ENCODE assay signal across 8 mouse cellular contexts in the genomic region with DNA sequence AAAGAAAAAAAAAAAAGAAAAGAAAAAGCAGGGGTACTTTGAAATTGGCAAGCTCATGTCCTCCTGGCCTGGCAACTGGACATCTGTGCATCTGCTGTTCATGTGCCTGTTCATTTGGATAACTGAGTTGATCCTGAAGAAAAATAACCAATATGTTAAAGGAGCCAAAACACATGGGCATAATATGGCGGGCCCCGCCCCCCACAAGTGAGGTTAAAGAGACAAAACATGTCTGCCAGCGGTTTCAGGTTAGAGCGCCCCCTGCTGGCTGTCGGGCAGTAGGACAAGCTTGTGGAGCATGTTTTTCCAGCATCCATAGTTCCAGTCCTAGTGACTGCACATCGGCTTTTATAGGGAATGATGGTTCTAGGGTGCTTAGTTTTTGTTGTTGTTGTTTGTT. TPM values are rescaled to one million over a fixed set of nuclear protein-coding genes. Genes with fewer than 3 reads are reported as not detected.
A peak's percentile ranks its signal among the peaks of the same experiment; 100 is the strongest.
DNase-seq lines count a peak whose midpoint lies in the region; ATAC-seq and TF ChIP-seq lines count a peak whose summit lies in the region.

No protein-coding gene starts in this region.

- no peak overlapping the region for H3K9ac ChIP-seq in midbrain, embryonic 14.5 days (replicated peaks; ENCODE audit: low read length)
- H3K9ac ChIP-seq in midbrain, embryonic 16.5 days (ENCODE audit: low read depth, low read length) = no peak overlapping the region
- H3K9ac ChIP-seq in liver, postnatal 0 days (replicated peaks) = no peak overlapping the region

- no peak for TF ChIP-seq EP300 in liver, postnatal 0 days (IDR thresholded peaks at IDR 0.05; ENCODE audit: low read depth)

- H3K27ac ChIP-seq in midbrain, embryonic 14.5 days (replicated peaks; ENCODE audit: low read depth, low read length) = no peak overlapping the region
- H3K27ac ChIP-seq in midbrain, embryonic 16.5 days (ENCODE audit: low read length) = no peak overlapping the region
- H3K27ac ChIP-seq in liver, postnatal 0 days (ENCODE audit: low read depth) = peak overlapping the region; percentile 95

- ATAC-seq in midbrain, embryonic 14.5 days (ENCODE audit: low FRiP score, low TSS enrichment) = no peak
- ATAC-seq in midbrain, embryonic 16.5 days = no peak
- ATAC-seq in liver, postnatal 0 days = no peak
- ATAC-seq in inflammation-experienced regulatory T-cells, adult 6 months = no peak

- peaks cover 13% of the 10 kb centered on the region for H3K4me1 ChIP-seq in midbrain, embryonic 14.5 days (ENCODE audit: control insufficient read depth, insufficient read depth, low read length)
- peaks cover 11% of the 10 kb centered on the region for H3K4me1 ChIP-seq in midbrain, embryonic 16.5 days (ENCODE audit: control insufficient read depth, insufficient read depth, low read length)
- peaks cover 22% of the 10 kb centered on the region for H3K4me1 ChIP-seq in liver, postnatal 0 days (ENCODE audit: insufficient read depth)

- H3K36me3 ChIP-seq in midbrain, embryonic 14.5 days (ENCODE audit: control insufficient read depth, insufficient read depth, low read length) = peaks cover 33% of the 10 kb centered on the region
- H3K36me3 ChIP-seq in midbrain, embryonic 16.5 days (ENCODE audit: control insufficient read depth, insufficient read depth, low read length) = peaks cover 11% of the 10 kb centered on the region
- H3K36me3 ChIP-seq in liver, postnatal 0 days (replicated peaks; ENCODE audit: insufficient read depth, low read length) = peaks cover 37% of the 10 kb centered on the region

- H3K4me3 ChIP-seq in midbrain, embryonic 14.5 days (replicated peaks; ENCODE audit: low read depth, low read length) = no peak overlapping the region
- H3K4me3 ChIP-seq in midbrain, embryonic 16.5 days (ENCODE audit: low read depth, low read length) = no peak overlapping the region
- H3K4me3 ChIP-seq in liver, postnatal 0 days (ENCODE audit: low read depth, low read length) = no peak overlapping the region

- H3K9me3 ChIP-seq in midbrain, embryonic 14.5 days (ENCODE audit: control insufficient read depth, low read length) = no peaks in the 10 kb centered on the region
- H3K9me3 ChIP-seq in midbrain, embryonic 16.5 days (replicated peaks; ENCODE audit: control insufficient read depth, low read length, poor library complexity, severe bottlenecking) = no peaks in the 10 kb centered on the region
- H3K9me3 ChIP-seq in liver, postnatal 0 days (ENCODE audit: low read length) = no peaks in the 10 kb centered on the region

- peak; percentile 76 for DNase-seq in midbrain, embryonic 14.5 days
- peak; percentile 92 for DNase-seq in ZHBTc4 (ENCODE audit: low read depth, low spot score)
- peak; percentile 77 to 88 for DNase-seq in cerebellum, postnatal 14 days
- peak; percentile 79 for DNase-seq in heart, postnatal 4 days
- peak; percentile 92 for DNase-seq in liver, postnatal 0 days
- DNase-seq in retina, postnatal 7 days (ENCODE audit: low read depth, low spot score) = peak; percentile 56

- no peaks in the 10 kb centered on the region for H3K27me3 ChIP-seq in midbrain, embryonic 14.5 days (ENCODE audit: control insufficient read depth, insufficient read depth, low read length)
- H3K27me3 ChIP-seq in midbrain, embryonic 16.5 days (ENCODE audit: control insufficient read depth, insufficient read depth, low read depth, low read length) = peaks cover 6% of the 10 kb centered on the region; the same call in 1 of the 2 replicates
- H3K27me3 ChIP-seq in liver, postnatal 0 days (ENCODE audit: insufficient read depth, low read length) = no peaks in the 10 kb centered on the region

- TF ChIP-seq CTCF in liver, postnatal 0 days (IDR thresholded peaks at IDR 0.05; ENCODE audit: low read depth) = peak; percentile 96

- H3K4me2 ChIP-seq in midbrain, embryonic 14.5 days (ENCODE audit: low read length) = no peak overlapping the region
- H3K4me2 ChIP-seq in midbrain, embryonic 16.5 days (ENCODE audit: low read length) = no peak overlapping the region
- H3K4me2 ChIP-seq in liver, postnatal 0 days (ENCODE audit: low read depth, low read length) = peak overlapping the region; percentile 92

- WGBS in midbrain, embryonic 14.5 days = 16% methylated on average over 6 of the region's 6 CpGs
- WGBS in midbrain, embryonic 16.5 days = 20% methylated on average over 6 of the region's 6 CpGs
- WGBS in liver, postnatal 0 days (ENCODE audit: insufficient replicate concordance) = 22% methylated on average over 6 of the region's 6 CpGs

RNA-seq across cellular contexts. Expression of a gene that starts 2.8 kb away (rescaled TPM):
- 312 and 318 TPM in 2 replicates for polyA plus RNA-seq in midbrain, embryonic 14.5 days (2014; fragmentation: Nextera tagmentation; extraction: Ambion mirVana)
- 291 and 309 TPM in 2 replicates for polyA plus RNA-seq in midbrain, embryonic 16.5 days (2015; fragmentation: Nextera tagmentation; extraction: Ambion mirVana)
- total RNA-seq in heart, postnatal 4 days (2021) = 100 to 1,000 TPM; 126 to 134 TPM
- polyA plus RNA-seq in liver, postnatal 0 days (2015; fragmentation: Nextera tagmentation; extraction: Ambion mirVana) = 246 and 265 TPM in 2 replicates
- 100 to 1,000 TPM; 271 to 329 (median 303) TPM for polyA plus RNA-seq in inflammation-experienced regulatory T-cells, adult 6 months (2017; shearing (Covaris generic))

RNA-seq across cellular contexts. Expression of a gene that starts 19.2 kb away (rescaled TPM):
- polyA plus RNA-seq in midbrain, embryonic 14.5 days (2014; fragmentation: Nextera tagmentation; extraction: Ambion mirVana) = 48.3 and 49.3 TPM in 2 replicates
- polyA plus RNA-seq in midbrain, embryonic 16.5 days (2015; fragmentation: Nextera tagmentation; extraction: Ambion mirVana) = 48.5 and 54.9 TPM in 2 replicates
- total RNA-seq in heart, postnatal 4 days (2021) = 10 to 100 TPM; 12.5 to 12.9 TPM
- 17.4 and 18.2 TPM in 2 replicates for polyA plus RNA-seq in liver, postnatal 0 days (2015; fragmentation: Nextera tagmentation; extraction: Ambion mirVana)
- polyA plus RNA-seq in inflammation-experienced regulatory T-cells, adult 6 months (2017; shearing (Covaris generic)) = 100 to 1,000 TPM in 1 of 3 experiments, 10 to 100 TPM in 2; 70.1 to 108 (median 91.4) TPM

RNA-seq across cellular contexts. Expression of a gene that starts 34.5 kb away (rescaled TPM):
- polyA plus RNA-seq in midbrain, embryonic 14.5 days (2014; fragmentation: Nextera tagmentation; extraction: Ambion mirVana) = 25.7 and 79.2 TPM in 2 replicates
- 109 and 151 TPM in 2 replicates for polyA plus RNA-seq in midbrain, embryonic 16.5 days (2015; fragmentation: Nextera tagmentation; extraction: Ambion mirVana)
- 1 to 10 TPM; 1.5 to 1.6 TPM for total RNA-seq in heart, postnatal 4 days (2021)
- not detected in 2 replicates for polyA plus RNA-seq in liver, postnatal 0 days (2015; fragmentation: Nextera tagmentation; extraction: Ambion mirVana)
- 1 to 10 TPM in 1 of 3 experiments, not detected in 2; 1.7 TPM for polyA plus RNA-seq in inflammation-experienced regulatory T-cells, adult 6 months (2017; shearing (Covaris generic))

RNA-seq across cellular contexts. Expression of a gene that starts 42.9 kb away (rescaled TPM):
- 82.9 and 84.3 TPM in 2 replicates for polyA plus RNA-seq in midbrain, embryonic 14.5 days (2014; fragmentation: Nextera tagmentation; extraction: Ambion mirVana)
- 108 and 121 TPM in 2 replicates for polyA plus RNA-seq in midbrain, embryonic 16.5 days (2015; fragmentation: Nextera tagmentation; extraction: Ambion mirVana)
- 10 to 100 TPM; 30.5 to 32.3 TPM for total RNA-seq in heart, postnatal 4 days (2021)
- polyA plus RNA-seq in liver, postnatal 0 days (2015; fragmentation: Nextera tagmentation; extraction: Ambion mirVana) = 38.4 and 41.6 TPM in 2 replicates
- 10 to 100 TPM; 31.4 to 50.6 (median 32.0) TPM for polyA plus RNA-seq in inflammation-experienced regulatory T-cells, adult 6 months (2017; shearing (Covaris generic))

RNA-seq across cellular contexts. Expression of a gene that starts 49.1 kb away (rescaled TPM):
- polyA plus RNA-seq in midbrain, embryonic 14.5 days (2014; fragmentation: Nextera tagmentation; extraction: Ambion mirVana) = 2.3 and 3.6 TPM in 2 replicates
- polyA plus RNA-seq in midbrain, embryonic 16.5 days (2015; fragmentation: Nextera tagmentation; extraction: Ambion mirVana) = 2.4 and 2.5 TPM in 2 replicates
- total RNA-seq in heart, postnatal 4 days (2021) = 1 to 10 TPM; 5.9 to 6.4 TPM
- 3.6 and 4.3 TPM in 2 replicates for polyA plus RNA-seq in liver, postnatal 0 days (2015; fragmentation: Nextera tagmentation; extraction: Ambion mirVana)
- 10 to 100 TPM in 2 of 3 experiments, 1 to 10 TPM in 1; 5.8 to 11.5 (median 10.3) TPM for polyA plus RNA-seq in inflammation-experienced regulatory T-cells, adult 6 months (2017; shearing (Covaris generic))
